Mouse (Mus musculus) testis, adult 10 weeks (tissue): ENCODE measurements around the gene Sucla2. TPM values are rescaled to one million over a fixed set of nuclear protein-coding genes. Genes with fewer than 3 reads are reported as not detected.

ENCODE experiments used
- polyA plus RNA-seq: library from polyadenylated mRNA; stranded (reverse); fragments of 350-450 nt; fragmentation: Illumina TruSeq; extraction: RNeasy Lipid Tissue Mini Kit (QIAGEN cat#74804); gene quantifications from one replicate; pipeline ENCODE4 v1.2.3, GENCODE M21; 2014; ENCODE audit warnings: low read depth, low replicate concordance

The Sucla2 gene
- polyA plus RNA-seq, result 1,159 TPM

DNA sequence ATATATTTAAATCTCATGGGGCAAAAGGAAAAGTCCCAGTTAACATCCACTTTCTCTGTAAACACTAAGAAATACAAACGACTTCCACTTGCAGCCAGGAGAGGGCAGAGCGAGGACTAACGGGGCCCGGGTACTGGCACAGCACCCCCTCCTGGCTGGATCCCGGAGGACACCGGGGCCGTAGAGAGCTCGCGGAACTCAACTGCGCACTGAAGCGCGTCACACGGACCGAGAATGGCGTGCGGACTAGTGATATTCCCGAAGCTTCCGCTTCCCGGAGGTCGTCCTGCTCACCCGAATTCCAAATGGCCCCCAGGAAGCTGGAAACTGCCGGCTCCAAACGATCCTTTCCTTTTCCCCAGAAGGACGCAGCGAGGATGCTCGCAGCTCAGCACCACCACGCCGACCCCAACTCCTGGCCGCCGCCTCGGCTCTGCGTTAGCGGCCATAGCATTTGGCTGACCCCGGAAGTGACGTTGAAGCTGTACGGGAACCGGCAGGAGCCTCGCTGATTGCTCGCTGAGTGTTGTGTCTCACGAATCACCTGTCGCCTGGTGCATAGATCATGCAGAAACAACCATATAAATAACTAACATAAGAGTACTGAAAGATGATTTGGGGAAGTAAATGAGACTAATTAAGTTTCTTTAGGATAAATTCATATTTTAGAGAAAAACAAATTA lies at the start of gene Sucla2:
TSS of gene Sucla2 (plus strand) at position 554 of the 683 bp plus-strand sequence.

DNA sequence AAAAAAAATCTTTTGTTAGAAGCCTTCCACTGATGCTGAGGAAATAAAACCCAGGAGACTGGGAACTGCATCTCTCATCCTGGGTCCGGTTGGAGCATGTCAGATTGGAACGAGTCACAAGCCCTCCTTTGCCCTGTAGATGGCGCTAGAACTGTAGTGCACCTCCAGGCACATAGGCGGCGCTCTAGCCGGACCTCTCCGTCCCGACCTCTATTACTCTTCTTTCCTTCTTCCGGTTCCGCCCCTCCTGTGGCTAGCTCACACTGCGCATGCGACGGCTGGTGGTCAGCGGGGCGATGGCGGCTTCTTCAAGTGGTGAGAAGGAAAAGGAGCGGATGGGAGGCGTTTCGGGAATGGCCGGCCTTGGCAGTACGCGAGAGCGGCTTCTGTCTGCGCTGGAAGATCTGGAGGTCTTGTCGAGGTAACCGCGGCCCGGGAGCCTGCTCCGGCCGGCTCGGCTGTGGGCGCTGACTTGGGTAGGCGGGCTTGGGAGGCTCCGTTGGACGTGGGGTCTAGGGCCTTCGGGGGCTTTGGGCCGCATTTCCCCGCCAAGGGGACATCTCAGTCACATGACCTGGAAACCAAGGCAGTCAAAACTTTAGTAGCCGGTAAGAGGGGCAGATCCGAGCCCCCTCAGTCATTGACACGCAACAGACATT lies 15.2 kb upstream of the Sucla2 start, which contains the start of gene Med4:
TSS of gene Med4 (plus strand) at position 261 of the 659 bp plus-strand sequence.

DNA sequence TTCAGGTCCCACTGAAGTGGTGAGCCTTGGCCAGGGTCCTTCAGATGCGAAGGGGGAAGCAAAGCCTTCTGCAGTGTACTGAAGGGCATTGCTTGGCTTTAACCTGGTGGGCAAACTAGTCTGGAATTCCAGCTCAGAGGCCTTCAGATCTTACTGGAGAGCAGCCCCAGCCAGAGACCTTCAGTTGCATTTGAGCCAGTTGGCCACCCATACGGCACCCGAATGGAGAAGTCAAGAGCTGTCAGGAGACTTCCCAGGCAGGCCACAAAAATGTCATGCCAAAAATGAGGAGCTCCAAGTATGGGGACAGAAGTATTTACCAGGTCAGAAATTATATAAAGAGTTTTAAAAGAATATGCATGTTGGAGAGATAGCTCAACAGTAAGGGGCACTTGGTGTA lies 22.9 kb downstream of the Sucla2 start, which contains the start of gene Nudt15:
TSS of gene Nudt15 (minus strand) at position 192 of the 400 bp plus-strand sequence.

Other genes starting within 250 kb of the Sucla2 start
- 49.9 TPM for gene Rb1, start 199.5 kb upstream of the Sucla2 start, polyA plus RNA-seq
- 251 TPM for gene Itm2b, start 140.0 kb upstream of the Sucla2 start, polyA plus RNA-seq
- gene Med4, start 15.3 kb upstream of the Sucla2 start, polyA plus RNA-seq, result 59.2 TPM
- gene Nudt15, start 22.9 kb downstream of the Sucla2 start, polyA plus RNA-seq, result 4.4 TPM
- not detected for gene Gm21750, start 135.9 kb downstream of the Sucla2 start, polyA plus RNA-seq